Mouse (Mus musculus) forebrain, embryonic 15.5 days (tissue): ENCODE data around the gene Cbx2. TPM values are rescaled to one million over a fixed set of nuclear protein-coding genes. Genes with fewer than 3 reads are reported as not detected.

Source experiments
- ATAC-seq: fragments of 200-750 bp; cut with Nextera tagmentation; replicated peaks from 2 replicates; pipeline ENCODE4 v1.8.0; 2017; ENCODE audit warnings: mild to moderate bottlenecking, moderate TSS enrichment, moderate library complexity
- H3K27ac ChIP-seq: fragments of 300-500 bp; sonication (generic); replicated peaks from 2 replicates; pipeline ENCODE4 v1.5.1; 2015; ENCODE audit warnings: mild to moderate bottlenecking, inconsistent platforms
- H3K27me3 ChIP-seq: fragments of 300-500 bp; sonication (generic); 2 replicates; pipeline ENCODE4 v1.6.1; 2015; ENCODE audit warnings: inconsistent platforms
- H3K36me3 ChIP-seq: fragments of 300-500 bp; sonication (generic); 2 replicates; pipeline ENCODE4 v1.6.1; 2015; ENCODE audit warnings: mild to moderate bottlenecking, inconsistent platforms
- H3K4me1 ChIP-seq: fragments of 300-500 bp; sonication (generic); 2 replicates; pipeline ENCODE4 v1.6.1; 2015; ENCODE audit warnings: inconsistent platforms
- H3K4me2 ChIP-seq: fragments of 300-500 bp; sonication (generic); replicated peaks from 2 replicates; pipeline ENCODE4 v1.6.1; 2015; ENCODE audit warnings: mild to moderate bottlenecking, inconsistent platforms
- H3K4me3 ChIP-seq: fragments of 300-500 bp; sonication (generic); 2 replicates; pipeline ENCODE4 v1.5.1; 2015; ENCODE audit warnings: mild to moderate bottlenecking, inconsistent platforms
- H3K9ac ChIP-seq: fragments of 300-500 bp; sonication (generic); replicated peaks from 2 replicates; pipeline ENCODE4 v1.6.1; 2015; ENCODE audit warnings: mild to moderate bottlenecking, inconsistent platforms
- H3K9me3 ChIP-seq: fragments of 300-500 bp; sonication (generic); 2 replicates; pipeline ENCODE4 v1.6.1; 2016; ENCODE audit warnings: inconsistent platforms
- WGBS: fragments of 180-500 bp; shearing (Covaris S2); methylation state at CpG from one replicate; pipeline ENCODE4 v1.1.7; 2015; ENCODE audit warnings: mixed read lengths; 5-methylcytosine and 5-hydroxymethylcytosine counted together
- polyA plus RNA-seq: library from polyadenylated mRNA; unstranded; fragments of >200 nt; fragmentation: Nextera tagmentation; extraction: Ambion mirVana; gene quantifications from 2 replicates; pipeline ENCODE4 v1.2.1, GENCODE M21; 2015

The Cbx2 gene
- polyA plus RNA-seq, 1 experiment from 2014 or later = 30.4 TPM

DNA sequence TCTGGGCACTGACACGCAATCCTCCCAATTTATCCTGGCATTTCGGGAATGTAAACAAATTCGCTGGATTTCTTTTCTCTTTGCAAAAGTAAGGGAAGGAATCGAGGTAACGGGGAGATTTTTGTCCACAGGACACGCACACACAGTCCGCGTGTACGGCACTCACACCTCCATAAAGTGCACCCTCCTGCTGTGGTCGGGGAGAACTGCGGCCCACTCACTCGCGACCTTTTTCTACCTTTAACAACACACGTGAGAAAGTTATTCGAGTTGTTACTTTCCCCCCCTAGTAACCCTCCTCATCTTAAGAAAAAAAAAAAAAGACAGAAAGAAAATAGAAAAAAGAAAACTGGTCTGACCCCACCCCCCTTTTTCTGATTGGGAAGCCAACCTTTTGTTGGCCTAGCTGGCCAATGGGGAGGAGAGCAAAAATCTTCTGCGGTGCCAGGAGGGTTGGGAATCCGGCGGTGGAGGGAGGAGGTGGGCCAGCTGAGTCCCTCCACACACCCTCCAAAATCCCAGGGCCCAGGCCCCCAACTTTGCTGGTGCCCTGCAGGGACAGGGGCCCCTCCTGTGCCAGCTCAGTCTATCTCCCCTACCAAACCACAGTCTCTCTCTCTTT is 15.1 kb downstream of the Cbx2 start:
- ATAC-seq = no peak
- H3K4me3 ChIP-seq = peak overlapping the region; percentile 43
- H3K9ac ChIP-seq = 0 out of 2 replicates have a peak overlapping the region, but pooled peaks have one; percentile 35
- H3K4me1 ChIP-seq = peaks cover 85% of the 10 kb centered on the region
- H3K36me3 ChIP-seq = peaks cover 3% of the 10 kb centered on the region; the same call in 1 of the 2 replicates
- H3K9me3 ChIP-seq = no peaks in the 10 kb centered on the region
- peak overlapping the region; percentile 68 for H3K4me2 ChIP-seq
- whole genome bisulfite sequencing = 9% methylated on average over 18 of the region's 18 CpGs
- no peak overlapping the region for H3K27ac ChIP-seq
- peaks cover 63% of the 10 kb centered on the region for H3K27me3 ChIP-seq

GRCm38 (mm10) chr11:119038744-119039484 is 16.2 kb downstream of the Cbx2 start:
- no peaks in the 10 kb centered on the region for H3K9me3 ChIP-seq
- peak overlapping the region; percentile 3; the same call in 1 of the 2 replicates for H3K4me2 ChIP-seq
- H3K4me1 ChIP-seq = peaks cover 83% of the 10 kb centered on the region
- H3K4me3 ChIP-seq = no peak overlapping the region
- no peak overlapping the region for H3K27ac ChIP-seq
- peaks cover 69% of the 10 kb centered on the region for H3K27me3 ChIP-seq
- H3K36me3 ChIP-seq = peaks cover 3% of the 10 kb centered on the region; the same call in 1 of the 2 replicates
- no peak overlapping the region for H3K9ac ChIP-seq
- 37% methylated on average over 22 of the region's 22 CpGs for WGBS
- no peak for ATAC-seq

DNA sequence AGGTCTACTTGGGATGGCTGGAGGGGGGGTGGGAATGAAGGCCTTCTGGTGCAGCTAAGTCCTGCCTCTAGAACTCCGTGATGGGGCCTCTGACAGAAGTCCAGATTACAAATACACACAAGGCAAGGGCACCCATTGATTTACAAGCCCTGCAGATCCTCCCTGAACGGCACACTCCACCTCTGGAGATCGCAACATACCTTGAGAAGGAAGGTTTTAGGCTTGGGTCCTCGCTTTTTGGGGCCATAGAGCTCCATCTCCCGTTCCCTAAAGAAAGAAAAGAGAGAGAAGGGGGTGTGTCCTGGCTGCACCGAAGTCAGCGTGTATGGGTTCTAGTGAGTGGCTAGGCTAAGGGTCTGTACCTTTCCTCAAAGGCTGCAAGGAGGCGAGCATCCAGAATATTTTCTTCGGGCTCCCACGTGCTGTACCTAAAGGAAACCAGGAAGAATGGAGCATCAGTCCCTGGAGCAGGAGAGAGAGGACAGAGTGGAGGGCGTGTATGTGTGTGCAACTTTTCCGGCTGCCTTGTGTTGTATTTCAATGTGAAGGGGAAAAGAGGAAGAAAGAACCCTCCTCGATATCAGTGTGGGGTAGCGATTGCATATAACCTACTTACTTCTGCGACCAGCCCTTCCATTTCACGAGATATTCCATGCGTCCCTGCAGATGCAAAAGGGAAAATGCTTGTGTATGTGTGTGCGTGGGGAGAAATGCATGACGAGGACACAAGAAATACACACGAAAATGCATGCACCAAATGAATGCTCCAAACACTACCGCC is 17.2 kb downstream of the Cbx2 start:
- peak overlapping the region; percentile 58 for H3K4me3 ChIP-seq
- no peaks in the 10 kb centered on the region for H3K9me3 ChIP-seq
- H3K9ac ChIP-seq = peak overlapping the region; percentile 87
- peak overlapping the region; percentile 71 for H3K4me2 ChIP-seq
- H3K4me1 ChIP-seq = peaks cover 83% of the 10 kb centered on the region
- peaks cover 3% of the 10 kb centered on the region; the same call in 1 of the 2 replicates for H3K36me3 ChIP-seq
- no peak for ATAC-seq
- WGBS = 6% methylated on average over 21 of the region's 21 CpGs
- H3K27ac ChIP-seq = peak overlapping the region; percentile 93
- H3K27me3 ChIP-seq = peaks cover 70% of the 10 kb centered on the region

DNA sequence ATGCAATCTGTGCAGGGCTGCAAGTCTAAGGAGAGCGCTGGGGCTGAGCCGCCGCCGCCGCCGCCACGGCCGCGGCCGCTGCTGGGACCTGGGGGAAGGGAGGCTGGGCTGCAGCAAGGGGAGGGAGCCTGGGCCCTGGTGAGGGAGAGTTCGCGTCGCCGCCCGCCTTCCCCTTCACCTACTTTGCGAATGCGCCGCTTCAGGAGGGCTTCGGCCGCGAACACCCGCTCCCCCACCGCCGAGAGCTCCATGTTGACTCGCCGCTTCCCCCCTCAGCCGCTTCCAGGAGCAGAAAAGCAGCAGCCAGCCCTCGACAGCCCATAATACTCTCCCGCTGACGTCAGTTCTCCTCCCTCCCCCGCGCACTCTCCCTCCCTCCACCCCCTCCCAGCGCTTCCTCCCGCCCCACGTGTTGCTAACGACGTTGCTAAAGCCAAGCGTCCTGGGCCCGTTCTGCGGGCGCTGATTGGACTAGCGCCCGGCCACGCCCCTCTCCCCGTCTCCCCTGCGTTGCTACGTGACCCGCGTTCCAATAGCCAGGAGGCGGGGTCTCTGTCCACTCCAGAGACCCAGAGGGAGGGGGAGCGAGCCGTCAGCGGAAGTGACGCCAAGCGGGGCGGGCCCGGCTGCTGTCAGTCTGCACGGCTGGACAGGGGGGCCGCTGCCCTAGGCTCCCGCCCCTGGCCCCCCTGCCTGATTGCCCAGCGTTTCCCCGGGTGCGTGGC is 18.0 kb downstream of the Cbx2 start, which contains the start of gene Cbx8:
Gene Cbx8, minus strand, starts transcription at position 370 of the 725 bp plus-strand sequence.
- under 1% methylated on average over 61 of the region's 63 CpGs for WGBS
- no peaks in the 10 kb centered on the region for H3K9me3 ChIP-seq
- peaks cover 3% of the 10 kb centered on the region; the same call in 1 of the 2 replicates for H3K36me3 ChIP-seq
- H3K4me2 ChIP-seq = peak within 1 kb of the TSS; percentile 94
- peak within 1 kb of the TSS; percentile 93 for H3K27ac ChIP-seq
- H3K4me1 ChIP-seq = peaks cover 78% of the 10 kb centered on the region
- peak; percentile 90 for ATAC-seq
- peaks cover 70% of the 10 kb centered on the region for H3K27me3 ChIP-seq
- H3K4me3 ChIP-seq = peak within 1 kb of the TSS; percentile 58
- H3K9ac ChIP-seq = peak within 1 kb of the TSS; percentile 87

GRCm38 (mm10) chr11:119041325-119041716 is 18.6 kb downstream of the Cbx2 start:
- peaks cover 74% of the 10 kb centered on the region for H3K4me1 ChIP-seq
- H3K4me3 ChIP-seq = peak overlapping the region; percentile 58
- H3K27ac ChIP-seq = peak overlapping the region; percentile 79
- H3K9ac ChIP-seq = peak overlapping the region; percentile 81
- peaks cover 3% of the 10 kb centered on the region; the same call in 1 of the 2 replicates for H3K36me3 ChIP-seq
- H3K4me2 ChIP-seq = peak overlapping the region; percentile 94
- peaks cover 70% of the 10 kb centered on the region for H3K27me3 ChIP-seq
- ATAC-seq = peak; percentile 74
- under 1% methylated on average over 31 of the region's 31 CpGs for WGBS
- H3K9me3 ChIP-seq = no peaks in the 10 kb centered on the region

- Histone ChIP-seq H3K27me3 (peaks cover 72% of the 10 kb centered on the region), H3K9ac (peak overlapping the region; percentile 81), H3K36me3 (peaks cover 3% of the 10 kb centered on the region; the same call in 1 of the 2 replicates), H3K9me3 (no peaks in the 10 kb centered on the region), H3K4me1 (peaks cover 74% of the 10 kb centered on the region), H3K4me3 (peak overlapping the region; percentile 58), H3K4me2 (peak overlapping the region; percentile 94), H3K27ac (peak overlapping the region; percentile 79; the same call in 1 of the 2 replicates)
- under 1% methylated on average over 31 of the region's 31 CpGs for WGBS
- peak; percentile 3; the same call in 1 of the 2 replicates for ATAC-seq
Observed at GRCm38 (mm10) chr11:119041750-119042465, 19.1 kb downstream of the Cbx2 start.

DNA sequence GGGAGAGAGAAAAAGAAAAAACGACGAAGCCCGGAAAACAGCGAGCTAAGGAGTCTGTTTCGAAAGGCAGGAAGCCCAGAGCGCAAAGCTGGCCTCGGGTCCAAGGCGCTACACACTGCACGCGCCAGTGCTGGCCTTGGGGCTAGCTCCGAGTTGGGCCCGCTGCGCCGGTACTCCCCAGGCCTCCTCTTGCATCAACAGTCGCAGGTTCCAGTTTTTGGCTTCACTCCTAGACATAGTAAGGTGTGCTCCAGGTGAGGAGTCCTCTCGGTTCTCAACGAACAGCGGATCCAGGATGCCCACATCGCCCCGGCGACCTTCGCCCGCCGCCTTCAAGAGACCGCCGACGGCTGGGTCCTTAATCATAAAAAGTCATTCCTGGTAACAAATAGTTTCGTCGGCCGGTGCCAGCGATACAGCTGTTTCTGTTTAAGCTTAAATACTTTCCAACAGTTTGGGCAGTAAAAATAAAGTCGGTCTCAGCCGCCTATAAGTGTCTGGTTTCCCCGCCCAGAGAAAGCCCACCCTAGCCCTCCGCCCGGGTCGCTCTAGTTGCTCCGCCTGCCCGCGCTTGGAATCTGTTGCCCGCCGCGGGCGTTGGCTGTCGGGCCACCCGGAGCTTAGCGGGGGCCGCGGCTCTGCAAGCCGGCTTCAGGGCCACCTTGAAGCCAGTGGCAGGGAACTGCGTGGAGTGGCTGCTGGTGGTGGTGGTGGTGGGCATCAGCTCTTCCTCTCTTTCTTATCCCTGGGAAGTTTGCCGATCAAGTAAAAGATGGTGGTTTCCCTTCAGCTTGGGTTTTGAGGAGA is 19.9 kb downstream of the Cbx2 start:
- H3K4me2 ChIP-seq = no peak overlapping the region
- no peak for ATAC-seq
- H3K4me3 ChIP-seq = peak overlapping the region; percentile 58
- H3K27ac ChIP-seq = no peak overlapping the region
- 1% methylated on average over 52 of the region's 52 CpGs for WGBS
- peaks cover 3% of the 10 kb centered on the region; the same call in 1 of the 2 replicates for H3K36me3 ChIP-seq
- H3K9ac ChIP-seq = no peak overlapping the region
- no peaks in the 10 kb centered on the region for H3K9me3 ChIP-seq
- peaks cover 73% of the 10 kb centered on the region for H3K27me3 ChIP-seq
- H3K4me1 ChIP-seq = peaks cover 72% of the 10 kb centered on the region

- ATAC-seq = no peak
- H3K4me3 ChIP-seq = no peak overlapping the region
- H3K27me3 ChIP-seq = peaks cover 73% of the 10 kb centered on the region
- peaks cover 72% of the 10 kb centered on the region for H3K4me1 ChIP-seq
- peaks cover 3% of the 10 kb centered on the region; the same call in 1 of the 2 replicates for H3K36me3 ChIP-seq
- no peak overlapping the region for H3K4me2 ChIP-seq
- H3K9ac ChIP-seq = no peak overlapping the region
- under 1% methylated on average over 4 of the region's 4 CpGs for WGBS
- no peaks in the 10 kb centered on the region for H3K9me3 ChIP-seq
- no peak overlapping the region for H3K27ac ChIP-seq
Observed at GRCm38 (mm10) chr11:119043273-119043540, 20.4 kb downstream of the Cbx2 start.

DNA sequence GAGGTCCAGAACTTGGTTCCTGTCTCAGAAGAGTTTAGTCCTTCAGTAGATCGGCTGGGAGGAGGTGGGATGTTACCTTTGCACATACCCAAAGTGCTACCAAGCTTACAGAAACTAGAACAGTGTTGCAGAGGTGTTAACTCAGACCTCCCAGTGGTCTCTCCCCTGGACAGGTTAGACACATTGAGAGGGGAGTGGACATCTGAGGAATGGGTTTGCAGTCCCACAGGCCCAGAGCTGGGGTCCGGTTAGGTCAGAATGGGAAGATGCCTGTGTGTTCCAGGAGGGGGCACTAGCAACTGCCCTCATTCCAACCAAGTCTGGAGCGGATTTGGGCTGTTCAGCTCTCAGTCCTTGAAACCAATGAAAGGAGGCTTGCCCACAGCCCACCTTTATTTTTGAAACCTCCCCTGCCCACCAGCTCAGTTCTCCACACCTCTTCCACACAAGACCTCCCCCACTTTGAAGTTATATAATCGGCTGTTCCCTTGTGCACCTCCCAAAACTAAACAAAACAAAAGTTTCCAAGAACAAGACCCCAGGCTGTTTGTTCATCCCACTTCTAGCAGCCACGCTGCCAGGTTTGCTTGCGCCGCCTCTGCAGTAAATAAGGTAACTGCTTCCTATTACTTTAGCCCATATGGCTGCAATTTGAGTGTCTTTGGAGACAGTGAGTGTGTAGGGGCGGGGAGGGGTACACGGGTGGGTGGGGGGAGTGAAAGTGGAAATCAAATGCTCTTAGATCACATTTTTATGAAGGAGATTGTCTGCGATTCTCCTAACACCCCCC is 21.2 kb downstream of the Cbx2 start:
- H3K4me2 ChIP-seq = 0 out of 2 replicates have a peak overlapping the region, but pooled peaks have one; percentile 9
- ATAC-seq = no peak

More for the DNA sequence above, 21.2 kb downstream of the Cbx2 start:
- Histone ChIP-seq H3K9me3 (no peaks in the 10 kb centered on the region), H3K9ac (no peak overlapping the region), H3K27ac (no peak overlapping the region), H3K27me3 (peaks cover 74% of the 10 kb centered on the region), H3K4me1 (peaks cover 70% of the 10 kb centered on the region), H3K36me3 (peaks cover under 1% of the 10 kb centered on the region; the same call in 1 of the 2 replicates), H3K4me3 (0 out of 2 replicates have a peak overlapping the region, but pooled peaks have one; percentile 1)
- WGBS = 4% methylated on average over 10 of the region's 10 CpGs
